Mouse (Mus musculus): ENCODE results near the gene Gclm. TPM values are rescaled to one million over a fixed set of nuclear protein-coding genes. Genes with fewer than 3 reads are reported as not detected.

Gclm gene
- polyA plus RNA-seq, 1 experiment from 2014 or later = 53.6 TPM

GRCm38 (mm10) chr3:122308981-122309380, 63.6 kb downstream of the Gclm start:
- Histone ChIP-seq H3K4me3 (ENCODE audit: low read depth, low read length) (no peak overlapping the region), H3K27ac (ENCODE audit: low read depth, low read length) (no peak overlapping the region), H3K9me3 (ENCODE audit: control insufficient read depth, low read length) (no peaks in the 10 kb centered on the region), H3K9ac (ENCODE audit: low read depth, low read length) (no peak overlapping the region), H3K36me3 (ENCODE audit: control insufficient read depth, insufficient read depth, low read length) (no peaks in the 10 kb centered on the region), H3K27me3 (ENCODE audit: control insufficient read depth, insufficient read depth, low read length) (no peaks in the 10 kb centered on the region), H3K4me1 (replicated peaks; ENCODE audit: control insufficient read depth, insufficient read depth, low read length) (peaks cover 2% of the 10 kb centered on the region; the same call in 1 of the 2 replicates), H3K4me2 (replicated peaks; ENCODE audit: low read depth, low read length) (no peak overlapping the region)
- DNase-seq (ENCODE audit: low spot score) (no peak), ATAC-seq (ENCODE audit: low FRiP score) (no peak)
- 22% methylated on average over 6 of the region's 6 CpGs for WGBS

GRCm38 (mm10) chr3:122312078-122312477, 66.7 kb downstream of the Gclm start:
- no peak overlapping the region for H3K27ac ChIP-seq (ENCODE audit: low read depth, low read length)
- H3K9ac ChIP-seq (ENCODE audit: low read depth, low read length) = no peak overlapping the region
- H3K4me1 ChIP-seq (replicated peaks; ENCODE audit: control insufficient read depth, insufficient read depth, low read length) = peaks cover 7% of the 10 kb centered on the region; the same call in 1 of the 2 replicates
- H3K36me3 ChIP-seq (ENCODE audit: control insufficient read depth, insufficient read depth, low read length) = no peaks in the 10 kb centered on the region
- H3K27me3 ChIP-seq (ENCODE audit: control insufficient read depth, insufficient read depth, low read length) = no peaks in the 10 kb centered on the region
- no peak overlapping the region for H3K4me3 ChIP-seq (ENCODE audit: low read depth, low read length)
- WGBS = 24% methylated on average over 2 of the region's 2 CpGs
- DNase-seq (ENCODE audit: low spot score) = peak; percentile 92
- H3K4me2 ChIP-seq (replicated peaks; ENCODE audit: low read depth, low read length) = no peak overlapping the region
- ATAC-seq (ENCODE audit: low FRiP score) = peak; percentile 42
- H3K9me3 ChIP-seq (ENCODE audit: control insufficient read depth, low read length) = no peaks in the 10 kb centered on the region

GRCm38 (mm10) chr3:122312936-122313629, 67.7 kb downstream of the Gclm start:
- Histone ChIP-seq H3K9me3 (ENCODE audit: control insufficient read depth, low read length) (no peaks in the 10 kb centered on the region), H3K27me3 (ENCODE audit: control insufficient read depth, insufficient read depth, low read length) (no peaks in the 10 kb centered on the region), H3K4me1 (replicated peaks; ENCODE audit: control insufficient read depth, insufficient read depth, low read length) (peaks cover 7% of the 10 kb centered on the region; the same call in 1 of the 2 replicates), H3K9ac (ENCODE audit: low read depth, low read length) (no peak overlapping the region), H3K36me3 (ENCODE audit: control insufficient read depth, insufficient read depth, low read length) (no peaks in the 10 kb centered on the region), H3K27ac (ENCODE audit: low read depth, low read length) (no peak overlapping the region), H3K4me3 (ENCODE audit: low read depth, low read length) (no peak overlapping the region), H3K4me2 (replicated peaks; ENCODE audit: low read depth, low read length) (no peak overlapping the region)
- no peak for DNase-seq (ENCODE audit: low spot score)
- ATAC-seq (ENCODE audit: low FRiP score) = no peak
- WGBS = 79% methylated on average over 10 of the region's 10 CpGs

GRCm38 (mm10) chr3:122313936-122314335, 68.6 kb downstream of the Gclm start:
- no peak overlapping the region for H3K27ac ChIP-seq (ENCODE audit: low read depth, low read length)
- H3K4me1 ChIP-seq (replicated peaks; ENCODE audit: control insufficient read depth, insufficient read depth, low read length) = peaks cover 7% of the 10 kb centered on the region; the same call in 1 of the 2 replicates
- no peaks in the 10 kb centered on the region for H3K36me3 ChIP-seq (ENCODE audit: control insufficient read depth, insufficient read depth, low read length)
- ATAC-seq (ENCODE audit: low FRiP score) = no peak
- H3K4me2 ChIP-seq (replicated peaks; ENCODE audit: low read depth, low read length) = no peak overlapping the region
- 43% methylated on average over 7 of the region's 7 CpGs for WGBS
- no peak for DNase-seq (ENCODE audit: low spot score)
- no peak overlapping the region for H3K4me3 ChIP-seq (ENCODE audit: low read depth, low read length)
- no peaks in the 10 kb centered on the region for H3K27me3 ChIP-seq (ENCODE audit: control insufficient read depth, insufficient read depth, low read length)
- no peak overlapping the region for H3K9ac ChIP-seq (ENCODE audit: low read depth, low read length)
- H3K9me3 ChIP-seq (ENCODE audit: control insufficient read depth, low read length) = no peaks in the 10 kb centered on the region

GRCm38 (mm10) chr3:122316621-122317020, 71.3 kb downstream of the Gclm start:
- no peak overlapping the region for H3K9ac ChIP-seq (ENCODE audit: low read depth, low read length)
- no peak for DNase-seq (ENCODE audit: low spot score)
- H3K27me3 ChIP-seq (ENCODE audit: control insufficient read depth, insufficient read depth, low read length) = no peaks in the 10 kb centered on the region
- no peak for ATAC-seq (ENCODE audit: low FRiP score)
- H3K4me2 ChIP-seq (replicated peaks; ENCODE audit: low read depth, low read length) = 0 out of 2 replicates have a peak overlapping the region, but pooled peaks have one; percentile 3
- no peak overlapping the region; the same call in 1 of the 2 replicates for H3K4me3 ChIP-seq (ENCODE audit: low read depth, low read length)
- no peaks in the 10 kb centered on the region for H3K9me3 ChIP-seq (ENCODE audit: control insufficient read depth, low read length)
- WGBS = 18% methylated on average over 11 of the region's 11 CpGs
- peaks cover 7% of the 10 kb centered on the region; the same call in 1 of the 2 replicates for H3K4me1 ChIP-seq (replicated peaks; ENCODE audit: control insufficient read depth, insufficient read depth, low read length)
- no peak overlapping the region for H3K27ac ChIP-seq (ENCODE audit: low read depth, low read length)
- no peaks in the 10 kb centered on the region for H3K36me3 ChIP-seq (ENCODE audit: control insufficient read depth, insufficient read depth, low read length)

GRCm38 (mm10) chr3:122317339-122317738, 72.0 kb downstream of the Gclm start:
- DNase-seq (ENCODE audit: low spot score) (no peak), ATAC-seq (ENCODE audit: low FRiP score) (no peak)
- H3K9ac ChIP-seq (ENCODE audit: low read depth, low read length) = no peak overlapping the region
- no peaks in the 10 kb centered on the region for H3K36me3 ChIP-seq (ENCODE audit: control insufficient read depth, insufficient read depth, low read length)
- H3K27ac ChIP-seq (ENCODE audit: low read depth, low read length) = no peak overlapping the region
- H3K4me2 ChIP-seq (replicated peaks; ENCODE audit: low read depth, low read length) = no peak overlapping the region
- 90% methylated on average over 6 of the region's 6 CpGs for WGBS
- no peak overlapping the region for H3K4me3 ChIP-seq (ENCODE audit: low read depth, low read length)
- H3K27me3 ChIP-seq (ENCODE audit: control insufficient read depth, insufficient read depth, low read length) = no peaks in the 10 kb centered on the region
- no peaks in the 10 kb centered on the region for H3K9me3 ChIP-seq (ENCODE audit: control insufficient read depth, low read length)
- peaks cover 7% of the 10 kb centered on the region; the same call in 1 of the 2 replicates for H3K4me1 ChIP-seq (replicated peaks; ENCODE audit: control insufficient read depth, insufficient read depth, low read length)

MicroRNAs within 50 kb of the gene (microRNA counts, 519-probe panel; counts per million panel counts)
- not detected for microRNA mmu-miR-760

Other genes starting within 250 kb of the Gclm start
- 1.4 and 2.1 TPM in 2 replicates for gene Abca4, start 201.1 kb upstream of the Gclm start, polyA plus RNA-seq (2014; fragmentation: Nextera tagmentation; extraction: Ambion mirVana)
- 85.0 and 92.5 TPM in 2 replicates for gene Dnttip2, start 28.8 kb downstream of the Gclm start, polyA plus RNA-seq (2014; fragmentation: Nextera tagmentation; extraction: Ambion mirVana)
- 6.7 and 8.4 TPM in 2 replicates for gene Bcar3, start 48.6 kb downstream of the Gclm start, polyA plus RNA-seq (2014; fragmentation: Nextera tagmentation; extraction: Ambion mirVana)

All from hindbrain, embryonic 11.5 days (tissue).